Comparison of ENCODE assay signal across 21 mouse cellular contexts in the genomic region with DNA sequence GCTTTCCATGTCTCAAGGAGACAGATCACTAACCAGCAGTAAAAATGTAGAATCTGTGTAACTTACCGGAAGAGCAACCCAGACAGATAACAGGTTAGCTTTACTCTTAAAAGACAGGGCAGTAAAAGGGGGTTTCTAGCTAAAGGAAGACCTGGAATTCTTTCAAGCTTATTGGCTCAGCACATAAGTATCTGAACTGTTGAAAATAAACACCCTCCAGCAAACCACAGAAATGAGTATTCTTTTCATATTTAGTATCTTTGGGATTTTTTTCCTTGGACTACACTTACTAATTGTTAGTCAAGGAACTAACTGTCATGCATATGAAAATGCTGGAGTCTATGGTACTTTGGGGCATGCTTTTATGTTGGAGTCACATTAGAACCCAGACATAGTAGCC.
DNase-seq lines count a peak whose midpoint lies in the region; ATAC-seq and TF ChIP-seq lines count a peak whose summit lies in the region.
"Had no signal": no experiment of that assay in that cellular context is flagged by ENCODE, and none has a peak within 500 bp of the region (broad histone marks: within the 10 kb centered on the region; RNA-seq: fewer than 3 reads in every experiment).

No protein-coding gene starts in this region.

- H3K4me1 ChIP-seq in midbrain, embryonic 11.5 days (ENCODE audit: control insufficient read depth, insufficient read depth, low read length), result peaks cover 2% of the 10 kb centered on the region; the same call in 1 of the 2 replicates
- peaks cover 19% of the 10 kb centered on the region for H3K4me1 ChIP-seq in midbrain, embryonic 13.5 days (replicated peaks)

- no peak for TF ChIP-seq POLR2A in myocyte (IDR thresholded peaks at IDR 0.05; ENCODE audit: insufficient read length, low read depth)

- no peak overlapping the region for H3K4me3 ChIP-seq in midbrain, embryonic 11.5 days (ENCODE audit: low read depth, low read length)
- H3K4me3 ChIP-seq in midbrain, embryonic 13.5 days (replicated peaks), result no peak overlapping the region
- H3K4me3 ChIP-seq in myocyte, result no peak overlapping the region
- H3K4me3 ChIP-seq: embryonic facial prominence, embryonic 10.5 days; embryonic facial prominence, embryonic 12.5 days; forebrain, embryonic 10.5 days; forebrain, embryonic 12.5 days had no signal

- H3K9me3 ChIP-seq in midbrain, embryonic 11.5 days (ENCODE audit: control insufficient read depth, low read length), result no peaks in the 10 kb centered on the region
- no peaks in the 10 kb centered on the region for H3K9me3 ChIP-seq in midbrain, embryonic 13.5 days
- H3K9me3 ChIP-seq: embryonic facial prominence, embryonic 10.5 days; embryonic facial prominence, embryonic 12.5 days; forebrain, embryonic 10.5 days; forebrain, embryonic 12.5 days; G1E had no signal

- DNase-seq in midbrain, embryonic 11.5 days (ENCODE audit: low spot score, missing footprints), result peak; percentile 75
- DNase-seq in NIH3T3 (ENCODE audit: low read depth) (peak; percentile 26), adipocyte (ENCODE audit: low spot score) (no peak)
- DNase-seq in frontal cortex, postnatal 14 days (ENCODE audit: low spot score in 2 of 2), result no peak
- DNase-seq: adrenal gland, adult 8-10 months; adrenal gland, postnatal 14 days; adrenal gland, postnatal 36 days; cerebellum, adult 11-12 months; cerebellum, adult 2 months; cerebellum, adult 9-10 months; cerebellum, postnatal 10 days; cerebellum, postnatal 25 days had no signal

- H3K79me2 ChIP-seq in myocyte (ENCODE audit: control insufficient read depth, insufficient read depth), result no peaks in the 10 kb centered on the region

- no peak overlapping the region for H3ac ChIP-seq in myocyte (ENCODE audit: control insufficient read depth, insufficient read length)

- no peaks in the 10 kb centered on the region for H3K36me3 ChIP-seq in midbrain, embryonic 11.5 days (ENCODE audit: control insufficient read depth, insufficient read depth, low read length)
- no peaks in the 10 kb centered on the region for H3K36me3 ChIP-seq in midbrain, embryonic 13.5 days
- H3K36me3 ChIP-seq in myocyte (ENCODE audit: control insufficient read depth, insufficient read depth), result no peaks in the 10 kb centered on the region
- H3K36me3 ChIP-seq: embryonic facial prominence, embryonic 10.5 days; embryonic facial prominence, embryonic 12.5 days; forebrain, embryonic 10.5 days; forebrain, embryonic 12.5 days; G1E had no signal

- WGBS in midbrain, embryonic 11.5 days, result 91% methylated on average over 1 of the region's 1 CpGs
- WGBS in midbrain, embryonic 13.5 days, result 95% methylated on average over 1 of the region's 1 CpGs

- H3K9ac ChIP-seq in midbrain, embryonic 11.5 days (ENCODE audit: low read length), result no peak overlapping the region
- no peak overlapping the region for H3K9ac ChIP-seq in midbrain, embryonic 13.5 days (replicated peaks)
- H3K9ac ChIP-seq: embryonic facial prominence, embryonic 12.5 days; forebrain, embryonic 12.5 days had no signal

- H3K4me2 ChIP-seq in midbrain, embryonic 11.5 days, result no peak overlapping the region
- no peak overlapping the region for H3K4me2 ChIP-seq in midbrain, embryonic 13.5 days (replicated peaks)
- peak overlapping the region; percentile 13 for H3K4me2 ChIP-seq in myocyte (ENCODE audit: low read depth)
- H3K4me2 ChIP-seq: embryonic facial prominence, embryonic 12.5 days; forebrain, embryonic 12.5 days had no signal

- H3K27ac ChIP-seq in midbrain, embryonic 11.5 days (ENCODE audit: low read depth, low read length), result no peak overlapping the region
- H3K27ac ChIP-seq in midbrain, embryonic 13.5 days, result no peak overlapping the region
- H3K27ac ChIP-seq: embryonic facial prominence, embryonic 10.5 days; embryonic facial prominence, embryonic 12.5 days; forebrain, embryonic 10.5 days; forebrain, embryonic 12.5 days had no signal

- H3K27me3 ChIP-seq in midbrain, embryonic 11.5 days (ENCODE audit: control insufficient read depth, insufficient read depth, low read length), result no peaks in the 10 kb centered on the region
- no peaks in the 10 kb centered on the region for H3K27me3 ChIP-seq in midbrain, embryonic 13.5 days
- H3K27me3 ChIP-seq in myocyte (ENCODE audit: control insufficient read depth, insufficient read depth, insufficient read length), result no peaks in the 10 kb centered on the region
- H3K27me3 ChIP-seq: embryonic facial prominence, embryonic 12.5 days; forebrain, embryonic 12.5 days had no signal

- no peak for ATAC-seq in midbrain, embryonic 11.5 days (ENCODE audit: low FRiP score)
- no peak for ATAC-seq in midbrain, embryonic 13.5 days
- ATAC-seq: forebrain, embryonic 14.5 days; forebrain, embryonic 16.5 days had no signal

TF ChIP-seq in myocyte, 11 proteins besides CTCF, POLR2A, EP300 and RAD21:
- no peak for TF ChIP-seq E2F4 (IDR thresholded peaks at IDR 0.05; ENCODE audit: insufficient read depth)
- TF ChIP-seq MYOD1 (IDR thresholded peaks at IDR 0.05; ENCODE audit: control insufficient read depth in 1 of 3, insufficient read length in 2 of 3, low read depth in 2 of 3), result no peak
- TF ChIP-seq MYOG (IDR thresholded peaks at IDR 0.05; ENCODE audit: control insufficient read depth in 1 of 3, insufficient read depth in 1 of 3, insufficient read length in 2 of 3, low read depth in 2 of 3), result no peak
- TF ChIP-seq REST (IDR thresholded peaks at IDR 0.05; ENCODE audit: insufficient read depth, insufficient read length), result no peak
- TF ChIP-seq TCF12 (IDR thresholded peaks at IDR 0.05; ENCODE audit: insufficient read depth, poor library complexity, severe bottlenecking), result no peak
- TF ChIP-seq POLR2AphosphoS2 (IDR thresholded peaks at IDR 0.05; ENCODE audit: insufficient read length, low read depth), result no peak
- no peak for TF ChIP-seq TCF3 (IDR thresholded peaks at IDR 0.05; ENCODE audit: insufficient read length, low read depth)
- no peak for TF ChIP-seq MAX (IDR thresholded peaks at IDR 0.05; ENCODE audit: low read depth)
- no peak for TF ChIP-seq USF1 (IDR thresholded peaks at IDR 0.05; ENCODE audit: low read depth)
- no peak for TF ChIP-seq CEBPB (IDR thresholded peaks at IDR 0.05; ENCODE audit: insufficient read depth, poor library complexity, severe bottlenecking)
- TF ChIP-seq SRF (IDR thresholded peaks at IDR 0.05; ENCODE audit: control insufficient read depth, insufficient read length, low read depth), result no peak

Comparison
In these comparisons a context has a peak if more than half of its experiments do, and no peak if none do; other contexts are left out.
1. DNase-seq: peak in midbrain, embryonic 11.5 days (single experiment) and NIH3T3 (single experiment); none in frontal cortex, postnatal 14 days (0 of 2) and adipocyte (single experiment).